Mouse (Mus musculus): ENCODE measurements around the gene Mef2b. TPM values are rescaled to one million over a fixed set of nuclear protein-coding genes. Genes with fewer than 3 reads are reported as not detected.
"Not testable (repeated sequence)": the region's sequence is repeated elsewhere in the genome, so short reads cannot be mapped to it uniquely, and the experiment has no call there.

Mef2b gene
- polyA plus RNA-seq, 1 experiment from 2014 or later, result 1.2 TPM

DNA sequence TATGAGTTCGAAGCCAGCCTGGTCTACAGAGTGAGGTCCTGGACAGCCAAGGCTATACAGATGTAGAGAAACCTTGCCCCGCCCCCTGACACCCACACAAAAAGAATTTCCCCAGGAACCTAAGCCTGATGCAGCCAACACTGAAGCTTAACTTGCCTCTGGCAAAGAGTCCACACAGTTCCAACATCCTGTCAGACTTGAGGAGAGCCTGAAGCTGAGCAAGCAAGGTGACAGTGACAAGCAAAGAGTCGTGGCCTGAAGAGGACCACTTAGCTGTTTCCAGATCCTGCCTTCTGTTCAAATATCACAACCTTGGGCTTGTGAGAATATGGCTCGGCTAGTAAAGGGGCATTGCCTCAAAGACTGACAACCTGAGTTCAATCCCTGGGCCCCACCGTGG is 75.6 kb downstream of the Mef2b start:
- WGBS, result 74% methylated on average over 5 of the region's 5 CpGs
- ATAC-seq, result no peak
- no peak overlapping the region for H3K4me3 ChIP-seq (ENCODE audit: low read length)
- peaks cover 2% of the 10 kb centered on the region; the same call in 1 of the 2 replicates for H3K27me3 ChIP-seq (replicated peaks; ENCODE audit: control insufficient read depth, insufficient read depth, low read length)
- H3K36me3 ChIP-seq (ENCODE audit: control insufficient read depth, insufficient read depth, low read length), result no peaks in the 10 kb centered on the region
- no peak overlapping the region for H3K27ac ChIP-seq (ENCODE audit: low read depth, low read length)
- peaks cover 18% of the 10 kb centered on the region for H3K4me1 ChIP-seq (ENCODE audit: control insufficient read depth, insufficient read depth, low read depth, low read length)
- no peak overlapping the region for H3K4me2 ChIP-seq (ENCODE audit: low read length)
- no peak overlapping the region for H3K9ac ChIP-seq (ENCODE audit: low read depth, low read length)
- no peaks in the 10 kb centered on the region for H3K9me3 ChIP-seq (ENCODE audit: control insufficient read depth, low read length)

DNA sequence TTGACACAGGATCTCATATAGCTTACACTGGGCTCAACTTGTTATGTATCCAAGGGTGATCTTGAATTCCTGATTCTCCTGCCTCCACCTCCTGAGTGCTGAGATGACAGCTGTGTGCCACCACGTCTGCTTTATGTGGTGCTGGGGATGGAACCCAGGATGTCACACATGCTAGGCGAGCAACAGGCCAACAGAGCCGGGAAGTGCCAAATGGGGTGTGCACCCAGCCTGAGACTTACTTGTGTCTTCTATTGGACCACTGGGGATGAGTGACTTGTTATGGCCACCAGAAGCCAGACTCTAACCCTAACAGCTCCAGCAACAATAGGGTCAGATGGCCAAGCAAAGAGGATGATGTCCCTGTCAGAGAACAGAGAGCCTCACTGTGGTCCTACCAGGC is 76.7 kb downstream of the Mef2b start:
- H3K36me3 ChIP-seq (ENCODE audit: control insufficient read depth, insufficient read depth, low read length); H3K4me2 ChIP-seq (ENCODE audit: low read length); ATAC-seq; H3K27me3 ChIP-seq (replicated peaks; ENCODE audit: control insufficient read depth, insufficient read depth, low read length); H3K4me1 ChIP-seq (ENCODE audit: control insufficient read depth, insufficient read depth, low read depth, low read length); H3K9me3 ChIP-seq (ENCODE audit: control insufficient read depth, low read length); H3K9ac ChIP-seq (ENCODE audit: low read depth, low read length); H3K27ac ChIP-seq (ENCODE audit: low read depth, low read length); H3K4me3 ChIP-seq (ENCODE audit: low read length): not testable (repeated sequence)
- 69% methylated on average over 3 of the region's 3 CpGs for WGBS

DNA sequence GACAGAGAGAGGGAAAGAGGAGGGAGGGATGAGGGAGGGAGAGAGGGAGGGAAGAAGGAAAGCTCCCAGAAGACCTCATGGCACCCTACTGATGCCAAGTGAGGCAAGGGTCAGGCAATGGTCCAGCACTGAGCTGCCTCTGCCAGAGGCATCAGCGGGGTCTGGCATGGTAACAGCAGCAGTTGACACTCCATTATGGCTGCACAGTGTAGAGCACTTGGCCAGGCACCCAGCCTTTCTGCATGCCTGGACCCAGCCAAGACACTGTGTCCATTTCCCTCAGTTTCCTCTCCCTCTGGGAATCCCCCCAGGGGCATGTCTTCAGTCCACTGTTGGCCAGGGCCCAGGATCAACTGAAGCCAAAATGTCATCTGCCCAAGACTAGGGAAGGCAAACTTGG is 77.1 kb downstream of the Mef2b start:
- Histone ChIP-seq H3K9me3 (ENCODE audit: control insufficient read depth, low read length) (no peaks in the 10 kb centered on the region), H3K4me1 (ENCODE audit: control insufficient read depth, insufficient read depth, low read depth, low read length) (peaks cover 5% of the 10 kb centered on the region), H3K4me2 (ENCODE audit: low read length) (no peak overlapping the region), H3K4me3 (ENCODE audit: low read length) (no peak overlapping the region), H3K9ac (ENCODE audit: low read depth, low read length) (no peak overlapping the region), H3K36me3 (ENCODE audit: control insufficient read depth, insufficient read depth, low read length) (peaks cover under 1% of the 10 kb centered on the region), H3K27me3 (replicated peaks; ENCODE audit: control insufficient read depth, insufficient read depth, low read length) (no peaks in the 10 kb centered on the region), H3K27ac (ENCODE audit: low read depth, low read length) (peak overlapping the region; percentile 25; the same call in 1 of the 2 replicates)
- WGBS, result 56% methylated on average over 1 of the region's 1 CpGs
- ATAC-seq, result peak; percentile 16; the same call in 1 of the 2 replicates

Small RNAs within 50 kb of the gene (microRNA-seq; reads per million reads assigned to microRNA genes)
- gene Mir7066, result 2.7 reads per million, percentile 6 among the genes with 10 or more reads in this experiment

Other genes with a start within 250 kb of the Mef2b start
- gene Tssk6, start 237.5 kb upstream of the Mef2b start, polyA plus RNA-seq (2015; fragmentation: Nextera tagmentation; extraction: Ambion mirVana), result 3.5 and 3.7 TPM in 2 replicates
- 191 and 216 TPM in 2 replicates for gene Ndufa13, start 237.2 kb upstream of the Mef2b start, polyA plus RNA-seq (2015; fragmentation: Nextera tagmentation; extraction: Ambion mirVana)
- gene Yjefn3, start 237.0 kb upstream of the Mef2b start, polyA plus RNA-seq (2015; fragmentation: Nextera tagmentation; extraction: Ambion mirVana), result 13.6 and 14.3 TPM in 2 replicates
- 13.9 and 19.7 TPM in 2 replicates for gene Gatad2a, start 143.3 kb upstream of the Mef2b start, polyA plus RNA-seq (2015; fragmentation: Nextera tagmentation; extraction: Ambion mirVana)
- 61.5 and 71.2 TPM in 2 replicates for gene Mau2, start 97.0 kb upstream of the Mef2b start, polyA plus RNA-seq (2015; fragmentation: Nextera tagmentation; extraction: Ambion mirVana)
- gene Sugp1, start 96.9 kb upstream of the Mef2b start, polyA plus RNA-seq (2015; fragmentation: Nextera tagmentation; extraction: Ambion mirVana), result 54.4 and 55.8 TPM in 2 replicates
- 1.2 and 1.4 TPM in 2 replicates for gene Tm6sf2, start 66.8 kb upstream of the Mef2b start, polyA plus RNA-seq (2015; fragmentation: Nextera tagmentation; extraction: Ambion mirVana)
- gene Hapln4, start 56.3 kb upstream of the Mef2b start, polyA plus RNA-seq (2015; fragmentation: Nextera tagmentation; extraction: Ambion mirVana), result 1.2 and 1.3 TPM in 2 replicates
- gene Ncan, start 18.8 kb upstream of the Mef2b start, polyA plus RNA-seq (2015; fragmentation: Nextera tagmentation; extraction: Ambion mirVana), result 178 and 200 TPM in 2 replicates
- 46.7 and 51.6 TPM in 2 replicates for gene Nr2c2ap, start 8.4 kb upstream of the Mef2b start, polyA plus RNA-seq (2015; fragmentation: Nextera tagmentation; extraction: Ambion mirVana)
- 12.3 and 12.5 TPM in 2 replicates for gene Rfxank, start 557 bp upstream of the Mef2b start, polyA plus RNA-seq (2015; fragmentation: Nextera tagmentation; extraction: Ambion mirVana)
- gene Borcs8, start 212 bp upstream of the Mef2b start, polyA plus RNA-seq (2015; fragmentation: Nextera tagmentation; extraction: Ambion mirVana), result 56.4 and 57.1 TPM in 2 replicates
- gene Tmem161a, start 32.6 kb downstream of the Mef2b start, polyA plus RNA-seq (2015; fragmentation: Nextera tagmentation; extraction: Ambion mirVana), result 54.2 and 57.4 TPM in 2 replicates
- gene Slc25a42, start 72.6 kb downstream of the Mef2b start, polyA plus RNA-seq (2015; fragmentation: Nextera tagmentation; extraction: Ambion mirVana), result 9.5 and 10.1 TPM in 2 replicates
- gene Sugp2, start 94.5 kb downstream of the Mef2b start, polyA plus RNA-seq (2015; fragmentation: Nextera tagmentation; extraction: Ambion mirVana), result 85.1 and 92.6 TPM in 2 replicates
- gene Armc6, start 94.8 kb downstream of the Mef2b start, polyA plus RNA-seq (2015; fragmentation: Nextera tagmentation; extraction: Ambion mirVana), result 132 and 134 TPM in 2 replicates
- gene Homer3, start 143.1 kb downstream of the Mef2b start, polyA plus RNA-seq (2015; fragmentation: Nextera tagmentation; extraction: Ambion mirVana), result 24.4 and 24.7 TPM in 2 replicates
- 42.0 and 42.8 TPM in 2 replicates for gene Ddx49, start 162.8 kb downstream of the Mef2b start, polyA plus RNA-seq (2015; fragmentation: Nextera tagmentation; extraction: Ambion mirVana)
- gene Cope, start 162.8 kb downstream of the Mef2b start, polyA plus RNA-seq (2015; fragmentation: Nextera tagmentation; extraction: Ambion mirVana), result 284 and 297 TPM in 2 replicates
- 40.0 and 44.3 TPM in 2 replicates for gene Cers1, start 176.1 kb downstream of the Mef2b start, polyA plus RNA-seq (2015; fragmentation: Nextera tagmentation; extraction: Ambion mirVana)
- 8.7 and 9.5 TPM in 2 replicates for gene Gdf1, start 190.1 kb downstream of the Mef2b start, polyA plus RNA-seq (2015; fragmentation: Nextera tagmentation; extraction: Ambion mirVana)
- gene Upf1, start 213.6 kb downstream of the Mef2b start, polyA plus RNA-seq (2015; fragmentation: Nextera tagmentation; extraction: Ambion mirVana), result 7.4 and 10.1 TPM in 2 replicates
- 0.58 and 2.8 TPM in 2 replicates for gene Comp, start 233.8 kb downstream of the Mef2b start, polyA plus RNA-seq (2015; fragmentation: Nextera tagmentation; extraction: Ambion mirVana)

All from hindbrain, embryonic 16.5 days (tissue).